Mouse (Mus musculus) olfactory bulb, adult 2 months (tissue): ENCODE measurements around the gene Ninj2.

Experiments
- CTCF ChIP-seq: fragments of 200-500 bp; IDR thresholded peaks from 2 replicates; pipeline ENCODE4 v1.5.1; 2012; ENCODE audit warnings: low read depth, mild to moderate bottlenecking, low read length, moderate library complexity; ENCODE audit not compliant: insufficient read depth
- POLR2A ChIP-seq: fragments of 200-500 bp; IDR thresholded peaks from 2 replicates; pipeline ENCODE4 v1.6.1; 2012; ENCODE audit warnings: mild to moderate bottlenecking, low read depth, low read length, moderate library complexity; ENCODE audit not compliant: insufficient read depth

GRCm38 (mm10) chr6:120103104-120103503 is 10.0 kb downstream of the Ninj2 start:
- TF ChIP-seq POLR2A: no peak
- TF ChIP-seq CTCF: no peak
